Mouse (Mus musculus) liver, adult 2 months (tissue): Measurements from ENCODE around the gene Ssbp2.
A peak's percentile ranks its signal among the peaks of the same experiment; 100 is the strongest.

Experiments used
- CTCF ChIP-seq: fragments of 200-500 bp; IDR thresholded peaks from 2 replicates; pipeline ENCODE4 v1.5.1; 2011; ENCODE audit warnings: low read depth, low read length, control low read depth
- POLR2A ChIP-seq: fragments of 200-500 bp; IDR thresholded peaks from 2 replicates; pipeline ENCODE4 v1.6.1; 2011; ENCODE audit warnings: low read length, control low read depth; ENCODE audit not compliant: insufficient read depth; ENCODE audit errors: extremely low read depth

GRCm38 (mm10) chr13:91673241-91673640, 213.2 kb downstream of the Ssbp2 start:
- TF ChIP-seq POLR2A (no peak), CTCF (peak; percentile 25; the same call in 1 of the 2 replicates)
